Mouse (Mus musculus) liver, embryonic 14.5 days (tissue): ENCODE data around the gene AI854703.

Experiments
- CTCF ChIP-seq: IDR thresholded peaks from 2 replicates; pipeline ENCODE4 v1.5.1; 2016; ENCODE audit warnings: antibody characterized with exemption, low read depth, control low read depth
- EP300 ChIP-seq: IDR thresholded peaks from 2 replicates; pipeline ENCODE4 v1.6.1; 2016; ENCODE audit warnings: antibody characterized with exemption, low read depth

- no peak for TF ChIP-seq EP300
- TF ChIP-seq CTCF, result no peak
Observed at GRCm38 (mm10) chr6:48646309-48646690, 19.7 kb downstream of the AI854703 start.
